Mouse (Mus musculus) embryo, embryonic 10 days (tissue): ENCODE data around the gene Gm16513.
"Not testable (repeated sequence)": the region's sequence is repeated elsewhere in the genome, so short reads cannot be mapped to it uniquely, and the experiment has no call there.

Experiments used
- DNase-seq: peaks from one replicate; pipeline ENCODE4 v3.0.0-alpha.2; 2015; ENCODE audit warnings: low spot score

Gm16513 gene

DNA sequence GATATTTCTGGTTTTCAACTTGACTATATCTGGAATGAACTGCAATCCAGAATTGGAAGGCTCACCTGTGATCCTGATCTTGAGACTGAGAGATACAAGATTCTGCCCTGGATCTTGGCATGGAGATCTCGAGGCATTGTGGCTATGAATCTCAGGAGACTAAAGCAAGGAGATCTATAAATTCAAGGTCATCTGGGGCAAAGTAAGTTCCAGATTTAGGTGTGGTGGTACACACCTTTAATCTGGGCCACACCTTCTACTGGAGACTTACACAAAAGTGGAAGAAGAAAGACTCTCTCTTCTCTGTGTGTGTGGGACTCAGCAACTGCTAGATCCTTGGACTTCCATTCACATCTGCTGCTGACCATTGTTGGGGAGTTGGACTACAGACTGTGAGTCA is at the start of gene Gm16513:
Gm16513 (plus strand) TSS at position 301 of the 400 bp plus-strand sequence.
- DNase-seq, result not testable (repeated sequence)
